Mouse (Mus musculus): Measurements from ENCODE around the gene Pcbp3. TPM values are rescaled to one million over a fixed set of nuclear protein-coding genes. Genes with fewer than 3 reads are reported as not detected.

Pcbp3 gene
- 11.7 and 11.9 TPM in 2 replicates for polyA plus RNA-seq (2015; fragmentation: Nextera tagmentation; extraction: Ambion mirVana)

GRCm38 (mm10) chr10:76961790-76962489, at the start of gene Pcbp3:
Gene Pcbp3 (minus strand): TSS chr10:76961887.
- ATAC-seq (replicated peaks; ENCODE audit: extremely low read depth, insufficient read depth, low FRiP score): peak; percentile 99
- peaks cover 16% of the 10 kb centered on the region for H3K4me1 ChIP-seq (ENCODE audit: control insufficient read depth, insufficient read depth, low read length)
- no peak within 1 kb of the TSS for H3K27ac ChIP-seq (ENCODE audit: low read length)
- no peaks in the 10 kb centered on the region; the same call in 1 of the 2 replicates for H3K27me3 ChIP-seq (ENCODE audit: control insufficient read depth, insufficient read depth, low read length)
- H3K4me2 ChIP-seq (ENCODE audit: low read depth, low read length): peak within 1 kb of the TSS; percentile 100
- H3K4me3 ChIP-seq (ENCODE audit: low read length): peak within 1 kb of the TSS; percentile 71
- H3K36me3 ChIP-seq (ENCODE audit: control insufficient read depth, insufficient read depth): no peaks in the 10 kb centered on the region
- 4% methylated on average over 60 of the region's 62 CpGs for WGBS
- H3K9ac ChIP-seq (ENCODE audit: low read length): peak within 1 kb of the TSS; percentile 88
- no peaks in the 10 kb centered on the region for H3K9me3 ChIP-seq (replicated peaks; ENCODE audit: control insufficient read depth, low read length)

DNA sequence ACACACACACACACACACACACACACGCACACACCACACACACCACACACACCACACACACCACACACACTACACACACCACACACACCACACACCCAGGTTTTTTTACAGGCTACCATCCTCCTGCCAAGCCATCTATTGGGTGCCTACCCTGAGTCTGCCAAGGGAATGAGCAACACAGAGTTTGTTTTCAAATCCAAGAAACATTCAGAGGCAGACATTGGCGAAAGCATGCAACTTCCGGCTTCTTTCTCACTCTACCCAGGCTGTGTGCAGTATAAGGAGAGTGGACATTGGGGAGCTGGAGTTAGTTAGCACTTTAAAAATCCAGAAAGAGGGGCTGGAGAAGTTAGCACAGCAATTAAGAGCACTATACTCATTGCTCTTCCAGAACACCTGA, 47.0 kb upstream of the Pcbp3 start:
- no peak overlapping the region for H3K4me3 ChIP-seq (ENCODE audit: low read length)
- H3K36me3 ChIP-seq (ENCODE audit: control insufficient read depth, insufficient read depth): no peaks in the 10 kb centered on the region
- peaks cover 5% of the 10 kb centered on the region; the same call in 1 of the 2 replicates for H3K4me1 ChIP-seq (ENCODE audit: control insufficient read depth, insufficient read depth, low read length)
- no peak overlapping the region for H3K4me2 ChIP-seq (ENCODE audit: low read depth, low read length)
- no peaks in the 10 kb centered on the region for H3K27me3 ChIP-seq (ENCODE audit: control insufficient read depth, insufficient read depth, low read length)
- ATAC-seq (replicated peaks; ENCODE audit: extremely low read depth, insufficient read depth, low FRiP score): no peak
- 90% methylated on average over 3 of the region's 3 CpGs for WGBS
- no peak overlapping the region for H3K27ac ChIP-seq (ENCODE audit: low read length)
- no peak overlapping the region for H3K9ac ChIP-seq (ENCODE audit: low read length)
- H3K9me3 ChIP-seq (replicated peaks; ENCODE audit: control insufficient read depth, low read length): no peaks in the 10 kb centered on the region

- Histone ChIP-seq H3K4me3 (ENCODE audit: low read length) (no peak overlapping the region), H3K9ac (ENCODE audit: low read length) (no peak overlapping the region), H3K9me3 (replicated peaks; ENCODE audit: control insufficient read depth, low read length) (no peaks in the 10 kb centered on the region), H3K4me1 (ENCODE audit: control insufficient read depth, insufficient read depth, low read length) (peaks cover 5% of the 10 kb centered on the region; the same call in 1 of the 2 replicates), H3K27ac (ENCODE audit: low read length) (no peak overlapping the region), H3K27me3 (ENCODE audit: control insufficient read depth, insufficient read depth, low read length) (no peaks in the 10 kb centered on the region), H3K36me3 (ENCODE audit: control insufficient read depth, insufficient read depth) (no peaks in the 10 kb centered on the region), H3K4me2 (ENCODE audit: low read depth, low read length) (no peak overlapping the region)
- no peak for ATAC-seq (replicated peaks; ENCODE audit: extremely low read depth, insufficient read depth, low FRiP score)
- WGBS: 22% methylated on average over 9 of the region's 9 CpGs
These were observed 46.4 kb upstream of the Pcbp3 start for GRCm38 (mm10) chr10:77008109-77008561.

- 47% methylated on average over 8 of the region's 8 CpGs for WGBS
- Histone ChIP-seq H3K9me3 (replicated peaks; ENCODE audit: control insufficient read depth, low read length) (no peaks in the 10 kb centered on the region), H3K27me3 (ENCODE audit: control insufficient read depth, insufficient read depth, low read length) (no peaks in the 10 kb centered on the region), H3K4me3 (ENCODE audit: low read length) (no peak overlapping the region), H3K4me2 (ENCODE audit: low read depth, low read length) (no peak overlapping the region), H3K9ac (ENCODE audit: low read length) (no peak overlapping the region), H3K27ac (ENCODE audit: low read length) (no peak overlapping the region), H3K4me1 (ENCODE audit: control insufficient read depth, insufficient read depth, low read length) (peaks cover 5% of the 10 kb centered on the region; the same call in 1 of the 2 replicates), H3K36me3 (ENCODE audit: control insufficient read depth, insufficient read depth) (no peaks in the 10 kb centered on the region)
- ATAC-seq (replicated peaks; ENCODE audit: extremely low read depth, insufficient read depth, low FRiP score): no peak
These were observed 45.9 kb upstream of the Pcbp3 start for GRCm38 (mm10) chr10:77007433-77008108.

- Histone ChIP-seq H3K4me1 (ENCODE audit: control insufficient read depth, insufficient read depth, low read length) (peaks cover 5% of the 10 kb centered on the region; the same call in 1 of the 2 replicates), H3K9ac (ENCODE audit: low read length) (no peak overlapping the region), H3K4me2 (ENCODE audit: low read depth, low read length) (no peak overlapping the region), H3K4me3 (ENCODE audit: low read length) (no peak overlapping the region), H3K36me3 (ENCODE audit: control insufficient read depth, insufficient read depth) (no peaks in the 10 kb centered on the region), H3K9me3 (replicated peaks; ENCODE audit: control insufficient read depth, low read length) (no peaks in the 10 kb centered on the region), H3K27ac (ENCODE audit: low read length) (no peak overlapping the region), H3K27me3 (ENCODE audit: control insufficient read depth, insufficient read depth, low read length) (no peaks in the 10 kb centered on the region)
- WGBS: 31% methylated on average over 7 of the region's 7 CpGs
- no peak for ATAC-seq (replicated peaks; ENCODE audit: extremely low read depth, insufficient read depth, low FRiP score)
These were observed 43.2 kb upstream of the Pcbp3 start for GRCm38 (mm10) chr10:77004936-77005335.

DNA sequence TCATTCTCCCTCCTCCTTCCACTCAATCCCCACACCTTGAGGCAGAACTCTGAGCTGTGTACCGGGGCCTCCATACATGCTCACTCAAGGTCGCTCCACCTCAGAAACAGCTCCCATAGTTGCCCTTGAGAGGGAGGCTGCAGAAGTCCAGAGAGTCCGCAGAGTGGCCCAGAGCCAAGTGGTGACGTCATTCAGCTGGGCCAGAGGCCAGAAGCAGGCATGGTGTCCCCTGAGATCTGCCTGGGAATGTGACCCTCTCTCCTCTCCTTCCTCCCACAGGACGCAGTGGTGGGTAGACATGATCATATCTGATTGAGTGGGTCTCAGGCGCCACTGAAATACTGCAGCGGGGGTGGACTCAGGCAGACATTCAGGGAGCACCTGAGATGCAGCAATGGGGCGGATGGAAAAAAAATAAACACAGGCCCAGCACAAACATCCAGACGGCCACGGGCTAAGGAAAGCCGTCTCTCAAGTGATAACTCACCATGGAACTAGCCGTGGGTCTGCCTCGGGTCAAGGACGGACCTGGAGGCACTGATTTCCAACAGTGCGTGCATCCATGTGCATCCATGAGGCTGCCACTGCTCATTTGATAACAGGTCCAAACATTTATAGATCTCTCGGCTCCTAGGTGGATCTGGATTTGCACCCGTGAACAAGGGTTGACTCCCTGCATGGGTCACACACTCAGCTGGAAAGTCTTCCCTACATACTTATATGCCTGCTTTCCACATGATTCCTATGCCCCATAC, 36.2 kb upstream of the Pcbp3 start:
- peak; percentile 94 for ATAC-seq (replicated peaks; ENCODE audit: extremely low read depth, insufficient read depth, low FRiP score)
- Histone ChIP-seq H3K4me1 (ENCODE audit: control insufficient read depth, insufficient read depth, low read length) (peaks cover 5% of the 10 kb centered on the region; the same call in 1 of the 2 replicates), H3K9me3 (replicated peaks; ENCODE audit: control insufficient read depth, low read length) (peaks cover 8% of the 10 kb centered on the region; the same call in 1 of the 2 replicates), H3K27me3 (ENCODE audit: control insufficient read depth, insufficient read depth, low read length) (no peaks in the 10 kb centered on the region), H3K27ac (ENCODE audit: low read length) (peak overlapping the region; percentile 72), H3K4me2 (ENCODE audit: low read depth, low read length) (peak overlapping the region; percentile 24; the same call in 1 of the 2 replicates), H3K9ac (ENCODE audit: low read length) (no peak overlapping the region), H3K36me3 (ENCODE audit: control insufficient read depth, insufficient read depth) (no peaks in the 10 kb centered on the region), H3K4me3 (ENCODE audit: low read length) (no peak overlapping the region)
- WGBS: 21% methylated on average over 17 of the region's 17 CpGs

- peaks cover 8% of the 10 kb centered on the region; the same call in 1 of the 2 replicates for H3K9me3 ChIP-seq (replicated peaks; ENCODE audit: control insufficient read depth, low read length)
- no peaks in the 10 kb centered on the region for H3K36me3 ChIP-seq (ENCODE audit: control insufficient read depth, insufficient read depth)
- WGBS: 62% methylated on average over 3 of the region's 3 CpGs
- no peak overlapping the region for H3K4me2 ChIP-seq (ENCODE audit: low read depth, low read length)
- H3K4me3 ChIP-seq (ENCODE audit: low read length): no peak overlapping the region
- ATAC-seq (replicated peaks; ENCODE audit: extremely low read depth, insufficient read depth, low FRiP score): no peak
- no peak overlapping the region for H3K27ac ChIP-seq (ENCODE audit: low read length)
- no peaks in the 10 kb centered on the region for H3K27me3 ChIP-seq (ENCODE audit: control insufficient read depth, insufficient read depth, low read length)
- H3K9ac ChIP-seq (ENCODE audit: low read length): no peak overlapping the region
- H3K4me1 ChIP-seq (ENCODE audit: control insufficient read depth, insufficient read depth, low read length): no peaks in the 10 kb centered on the region; the same call in 1 of the 2 replicates
These were observed 30.8 kb upstream of the Pcbp3 start for GRCm38 (mm10) chr10:76992456-76992855.

GRCm38 (mm10) chr10:76988586-76988985, 26.9 kb upstream of the Pcbp3 start:
- ATAC-seq (replicated peaks; ENCODE audit: extremely low read depth, insufficient read depth, low FRiP score): no peak
- Histone ChIP-seq H3K36me3 (ENCODE audit: control insufficient read depth, insufficient read depth) (no peaks in the 10 kb centered on the region), H3K9ac (ENCODE audit: low read length) (no peak overlapping the region), H3K4me2 (ENCODE audit: low read depth, low read length) (no peak overlapping the region), H3K27me3 (ENCODE audit: control insufficient read depth, insufficient read depth, low read length) (no peaks in the 10 kb centered on the region), H3K9me3 (replicated peaks; ENCODE audit: control insufficient read depth, low read length) (no peaks in the 10 kb centered on the region), H3K4me1 (ENCODE audit: control insufficient read depth, insufficient read depth, low read length) (no peaks in the 10 kb centered on the region), H3K27ac (ENCODE audit: low read length) (no peak overlapping the region), H3K4me3 (ENCODE audit: low read length) (no peak overlapping the region)
- WGBS: 78% methylated on average over 5 of the region's 5 CpGs
